15 mouse cellular contexts compared by ENCODE assay signal in genomic region chr2:92052754-92053153, GRCm38 (mm10). TPM values are rescaled to one million over a fixed set of nuclear protein-coding genes. Genes with fewer than 3 reads are reported as not detected.
DNase-seq lines count a peak whose midpoint lies in the region; ATAC-seq lines count a peak whose summit lies in the region.
"Had no signal": no experiment of that assay in that cellular context is flagged by ENCODE, and none has a peak within 500 bp of the region (broad histone marks: within the 10 kb centered on the region; RNA-seq: fewer than 3 reads in every experiment).

No protein-coding gene starts in this region.

- no peaks in the 10 kb centered on the region for H3K36me3 ChIP-seq in midbrain, embryonic 14.5 days (ENCODE audit: control insufficient read depth, insufficient read depth, low read length)
- H3K36me3 ChIP-seq in midbrain, embryonic 15.5 days (replicated peaks), result no peaks in the 10 kb centered on the region
- H3K36me3 ChIP-seq in intestine, embryonic 15.5 days, result no peaks in the 10 kb centered on the region
- H3K36me3 ChIP-seq: forebrain, embryonic 15.5 days; limb, embryonic 13.5 days; midbrain, embryonic 12.5 days had no signal

- no peak overlapping the region for H3K27ac ChIP-seq in midbrain, embryonic 14.5 days (replicated peaks; ENCODE audit: low read depth, low read length)
- H3K27ac ChIP-seq in midbrain, embryonic 15.5 days, result no peak overlapping the region
- no peak overlapping the region for H3K27ac ChIP-seq in intestine, embryonic 15.5 days
- H3K27ac ChIP-seq: forebrain, embryonic 15.5 days; limb, embryonic 13.5 days; midbrain, embryonic 12.5 days had no signal

- no peak overlapping the region for H3K4me2 ChIP-seq in midbrain, embryonic 14.5 days (ENCODE audit: low read length)
- H3K4me2 ChIP-seq in midbrain, embryonic 15.5 days, result no peak overlapping the region
- H3K4me2 ChIP-seq in intestine, embryonic 15.5 days (replicated peaks), result no peak overlapping the region
- H3K4me2 ChIP-seq: forebrain, embryonic 15.5 days; heart, embryonic 11.5 days; limb, embryonic 13.5 days; midbrain, embryonic 12.5 days had no signal

- H3K9me3 ChIP-seq in midbrain, embryonic 14.5 days (ENCODE audit: control insufficient read depth, low read length), result no peaks in the 10 kb centered on the region
- no peaks in the 10 kb centered on the region for H3K9me3 ChIP-seq in midbrain, embryonic 15.5 days
- H3K9me3 ChIP-seq in intestine, embryonic 15.5 days, result no peaks in the 10 kb centered on the region
- H3K9me3 ChIP-seq: forebrain, embryonic 15.5 days; limb, embryonic 13.5 days; midbrain, embryonic 12.5 days had no signal

- WGBS in midbrain, embryonic 14.5 days, result 58% methylated on average over 2 of the region's 2 CpGs
- WGBS in midbrain, embryonic 15.5 days, result 56% methylated on average over 2 of the region's 2 CpGs
- 47% methylated on average over 2 of the region's 2 CpGs for WGBS in intestine, embryonic 15.5 days

- no peak for DNase-seq in frontal cortex, postnatal 10 days (ENCODE audit: low spot score in 2 of 2)
- peak; percentile 23 for DNase-seq in midbrain, embryonic 14.5 days
- peak; percentile 75 for DNase-seq in brain, adult 2 months (ENCODE audit: low read depth, low spot score)
- DNase-seq in adrenal gland, adult 18-20 months (ENCODE audit: low spot score in 2 of 2), result no peak
- DNase-seq: heart, postnatal 36 days; kidney, adult 9 months; lung, postnatal 36 days; right cerebral cortex, postnatal 4 days had no signal

- H3K4me1 ChIP-seq in midbrain, embryonic 14.5 days (ENCODE audit: control insufficient read depth, insufficient read depth, low read length), result peaks cover 9% of the 10 kb centered on the region
- peaks cover 13% of the 10 kb centered on the region for H3K4me1 ChIP-seq in midbrain, embryonic 15.5 days
- H3K4me1 ChIP-seq in intestine, embryonic 15.5 days (replicated peaks), result peaks cover 9% of the 10 kb centered on the region

- H3K27me3 ChIP-seq in midbrain, embryonic 14.5 days (ENCODE audit: control insufficient read depth, insufficient read depth, low read length), result peaks cover 19% of the 10 kb centered on the region
- peaks cover 31% of the 10 kb centered on the region for H3K27me3 ChIP-seq in midbrain, embryonic 15.5 days (replicated peaks)
- H3K27me3 ChIP-seq in intestine, embryonic 15.5 days (replicated peaks), result no peaks in the 10 kb centered on the region; the same call in 1 of the 2 replicates

- no peak overlapping the region for H3K4me3 ChIP-seq in midbrain, embryonic 14.5 days (replicated peaks; ENCODE audit: low read depth, low read length)
- H3K4me3 ChIP-seq in midbrain, embryonic 15.5 days, result no peak overlapping the region
- H3K4me3 ChIP-seq in intestine, embryonic 15.5 days (replicated peaks), result no peak overlapping the region
- H3K4me3 ChIP-seq: forebrain, embryonic 15.5 days; limb, embryonic 13.5 days; midbrain, embryonic 12.5 days had no signal

- ATAC-seq in frontal cortex, adult (ENCODE audit: low TSS enrichment), result peak; percentile 42; the same call in 1 of the 2 replicates
- ATAC-seq in midbrain, embryonic 14.5 days (ENCODE audit: low FRiP score, low TSS enrichment), result no peak
- no peak for ATAC-seq in midbrain, embryonic 15.5 days (replicated peaks)
- ATAC-seq in intestine, embryonic 15.5 days, result no peak
- ATAC-seq: forebrain, embryonic 15.5 days had no signal

- H3K9ac ChIP-seq in midbrain, embryonic 14.5 days (replicated peaks; ENCODE audit: low read length), result no peak overlapping the region
- no peak overlapping the region for H3K9ac ChIP-seq in midbrain, embryonic 15.5 days
- H3K9ac ChIP-seq in intestine, embryonic 15.5 days, result no peak overlapping the region
- H3K9ac ChIP-seq: forebrain, embryonic 15.5 days; limb, embryonic 13.5 days; midbrain, embryonic 12.5 days had no signal

RNA-seq across cellular contexts. Expression of gene Creb3l1, which starts 28.5 kb away (rescaled TPM):
- polyA plus RNA-seq in midbrain, embryonic 14.5 days (2014; fragmentation: Nextera tagmentation; extraction: Ambion mirVana), result 0.69 and 2.0 TPM in 2 replicates
- 1.6 TPM in 2 replicates for polyA plus RNA-seq in midbrain, embryonic 15.5 days (2015; fragmentation: Nextera tagmentation; extraction: Ambion mirVana)
- 16.8 and 18.7 TPM in 2 replicates for polyA plus RNA-seq in intestine, embryonic 15.5 days (2015; fragmentation: Nextera tagmentation; extraction: Ambion mirVana)
- 10 to 100 TPM; 10.5 to 36.6 TPM for total RNA-seq in adrenal gland, adult 18-20 months (2021)

RNA-seq across cellular contexts. Expression of gene Phf21a, which starts 40.2 kb away (rescaled TPM):
- 32.3 and 35.4 TPM in 2 replicates for polyA plus RNA-seq in midbrain, embryonic 14.5 days (2014; fragmentation: Nextera tagmentation; extraction: Ambion mirVana)
- 37.2 and 40.4 TPM in 2 replicates for polyA plus RNA-seq in midbrain, embryonic 15.5 days (2015; fragmentation: Nextera tagmentation; extraction: Ambion mirVana)
- 18.1 and 19.1 TPM in 2 replicates for polyA plus RNA-seq in intestine, embryonic 15.5 days (2015; fragmentation: Nextera tagmentation; extraction: Ambion mirVana)
- total RNA-seq in adrenal gland, adult 18-20 months (2021), result 10 to 100 TPM; 57.4 to 60.1 TPM

Comparison
In these comparisons a context has a peak if more than half of its experiments do, and no peak if none do; other contexts are left out.
1. DNase-seq: peak in midbrain, embryonic 14.5 days (single experiment) and brain, adult 2 months (single experiment); none in frontal cortex, postnatal 10 days (0 of 2) and adrenal gland, adult 18-20 months (0 of 2).